ENCODE assay signal across 8 mouse cellular contexts in genomic region chr11:100893482-100893881, GRCm38 (mm10). TPM values are rescaled to one million over a fixed set of nuclear protein-coding genes. Genes with fewer than 3 reads are reported as not detected.
DNase-seq lines count a peak whose midpoint lies in the region.

No protein-coding gene starts in this region.

- peak; percentile 96 for DNase-seq in NIH3T3 (ENCODE audit: low read depth)
- peak; percentile 88 for DNase-seq in cerebellum, adult 8-10 months
- DNase-seq in forelimb bud, embryonic 11.5 days (ENCODE audit: low read depth, low spot score), result peak; percentile 90
- peak; percentile 95 for DNase-seq in heart, postnatal 4 days
- peak; percentile 88 for DNase-seq in layer of hippocampus, adult 9-11 months
- DNase-seq in lung, postnatal 10 days, result peak; percentile 96
- peak; percentile 83 to 89 for DNase-seq in right cerebral cortex, adult 2 months (ENCODE audit: low spot score in 2 of 2)
- DNase-seq in urinary bladder, postnatal 10 days (ENCODE audit: low spot score), result peak; percentile 61

RNA-seq across cellular contexts. Expression of gene Stat5a, which starts 34.3 kb away (rescaled TPM):
- 10 to 100 TPM; 15.7 to 17.4 TPM for total RNA-seq in heart, postnatal 4 days (2021)

RNA-seq across cellular contexts. Expression of gene Stat5b, which starts 43.0 kb away (rescaled TPM):
- 10 to 100 TPM; 45.4 to 52.4 TPM for total RNA-seq in heart, postnatal 4 days (2021)

RNA-seq across cellular contexts. Expression of gene Stat3, which starts 45.9 kb away (rescaled TPM):
- 100 to 1,000 TPM; 111 to 115 TPM for total RNA-seq in heart, postnatal 4 days (2021)

Comparison
In these comparisons a context has a peak if more than half of its experiments do, and no peak if none do; other contexts are left out.
1. Peak in every context shown above with its lines: DNase-seq.